Mouse (Mus musculus) neural tube, embryonic 13.5 days (tissue): ENCODE results near the gene Rxfp2. TPM values are rescaled to one million over a fixed set of nuclear protein-coding genes. Genes with fewer than 3 reads are reported as not detected.
A peak's percentile ranks its signal among the peaks of the same experiment; 100 is the strongest.

Experiments
- ATAC-seq: fragments of 200-750 bp; cut with Nextera tagmentation; 2 replicates; pipeline ENCODE4 v1.8.0; 2017; ENCODE audit warnings: low read depth, mild to moderate bottlenecking, moderate TSS enrichment, moderate library complexity
- H3K27ac ChIP-seq: fragments of 300-500 bp; sonication (generic); replicated peaks from 2 replicates; pipeline ENCODE4 v1.5.1; 2015; ENCODE audit warnings: moderate library complexity, mild to moderate bottlenecking, inconsistent platforms
- H3K27me3 ChIP-seq: fragments of 300-500 bp; sonication (generic); 2 replicates; pipeline ENCODE4 v1.6.1; 2015; ENCODE audit warnings: mild to moderate bottlenecking, inconsistent platforms
- H3K36me3 ChIP-seq: fragments of 300-500 bp; sonication (generic); 2 replicates; pipeline ENCODE4 v1.6.1; 2015; ENCODE audit warnings: mild to moderate bottlenecking, inconsistent platforms
- H3K4me1 ChIP-seq: fragments of 300-500 bp; sonication (generic); replicated peaks from 2 replicates; pipeline ENCODE4 v1.6.1; 2015; ENCODE audit warnings: inconsistent platforms
- H3K4me2 ChIP-seq: fragments of 300-500 bp; sonication (generic); 2 replicates; pipeline ENCODE4 v1.6.1; 2015; ENCODE audit warnings: inconsistent platforms, mild to moderate bottlenecking, moderate library complexity
- H3K4me3 ChIP-seq: fragments of 300-500 bp; sonication (generic); 2 replicates; pipeline ENCODE4 v1.5.1; 2015; ENCODE audit warnings: mild to moderate bottlenecking, inconsistent platforms
- H3K9ac ChIP-seq: fragments of 300-500 bp; sonication (generic); 2 replicates; pipeline ENCODE4 v1.6.1; 2015; ENCODE audit warnings: moderate library complexity, mild to moderate bottlenecking, inconsistent platforms
- H3K9me3 ChIP-seq: fragments of 300-500 bp; sonication (generic); 2 replicates; pipeline ENCODE4 v1.6.1; 2016; ENCODE audit warnings: inconsistent platforms
- WGBS: fragments of 180-500 bp; shearing (Covaris S2); methylation state at CpG from one replicate; pipeline ENCODE4 v1.1.7; 2015; 5-methylcytosine and 5-hydroxymethylcytosine counted together
- polyA plus RNA-seq: library from polyadenylated mRNA; unstranded; fragments of >200 nt; fragmentation: Nextera tagmentation; extraction: Ambion mirVana; gene quantifications from 2 replicates; pipeline ENCODE4 v1.2.1, GENCODE M21; 2015

Gene Rxfp2
- polyA plus RNA-seq, 1 experiment from 2014 or later: 0.64 TPM

GRCm38 (mm10) chr5:150044533-150044932 lies 26.1 kb downstream of the Rxfp2 start:
- H3K4me1 ChIP-seq: no peaks in the 10 kb centered on the region
- 73% methylated on average over 2 of the region's 2 CpGs for WGBS
- no peak overlapping the region for H3K9ac ChIP-seq
- H3K9me3 ChIP-seq: no peaks in the 10 kb centered on the region
- H3K27me3 ChIP-seq: no peaks in the 10 kb centered on the region
- H3K4me3 ChIP-seq: no peak overlapping the region
- H3K4me2 ChIP-seq: no peak overlapping the region
- no peak overlapping the region for H3K27ac ChIP-seq
- no peak for ATAC-seq
- no peaks in the 10 kb centered on the region for H3K36me3 ChIP-seq

- no peak overlapping the region for H3K27ac ChIP-seq
- ATAC-seq: no peak
- no peaks in the 10 kb centered on the region for H3K27me3 ChIP-seq
- H3K9ac ChIP-seq: no peak overlapping the region
- H3K4me3 ChIP-seq: no peak overlapping the region
- WGBS: 81% methylated on average over 15 of the region's 15 CpGs
- H3K36me3 ChIP-seq: no peaks in the 10 kb centered on the region
- H3K9me3 ChIP-seq: no peaks in the 10 kb centered on the region
- H3K4me1 ChIP-seq: no peaks in the 10 kb centered on the region
- H3K4me2 ChIP-seq: no peak overlapping the region
Observed at GRCm38 (mm10) chr5:150046438-150046837, 28.0 kb downstream of the Rxfp2 start.

- 57% methylated on average over 7 of the region's 7 CpGs for WGBS
- H3K4me1 ChIP-seq: no peaks in the 10 kb centered on the region
- no peaks in the 10 kb centered on the region for H3K36me3 ChIP-seq
- no peak overlapping the region for H3K27ac ChIP-seq
- ATAC-seq: no peak
- H3K9me3 ChIP-seq: no peaks in the 10 kb centered on the region
- H3K4me2 ChIP-seq: no peak overlapping the region
- H3K27me3 ChIP-seq: no peaks in the 10 kb centered on the region
- no peak overlapping the region for H3K9ac ChIP-seq
- H3K4me3 ChIP-seq: no peak overlapping the region
Observed at GRCm38 (mm10) chr5:150049946-150050345, 31.5 kb downstream of the Rxfp2 start.

- no peaks in the 10 kb centered on the region for H3K27me3 ChIP-seq
- no peak overlapping the region for H3K4me2 ChIP-seq
- ATAC-seq: no peak
- H3K36me3 ChIP-seq: no peaks in the 10 kb centered on the region
- no peaks in the 10 kb centered on the region for H3K9me3 ChIP-seq
- H3K4me3 ChIP-seq: no peak overlapping the region
- H3K9ac ChIP-seq: no peak overlapping the region
- no peak overlapping the region for H3K27ac ChIP-seq
- 53% methylated on average over 5 of the region's 5 CpGs for WGBS
- peaks cover 7% of the 10 kb centered on the region; the same call in 1 of the 2 replicates for H3K4me1 ChIP-seq
Observed at GRCm38 (mm10) chr5:150051828-150052227, 33.4 kb downstream of the Rxfp2 start.

- H3K4me2 ChIP-seq: no peak overlapping the region
- no peak overlapping the region for H3K4me3 ChIP-seq
- WGBS: 83% methylated on average over 4 of the region's 4 CpGs
- H3K9ac ChIP-seq: no peak overlapping the region
- no peak for ATAC-seq
- no peaks in the 10 kb centered on the region for H3K27me3 ChIP-seq
- H3K4me1 ChIP-seq: peaks cover 7% of the 10 kb centered on the region; the same call in 1 of the 2 replicates
- no peak overlapping the region for H3K27ac ChIP-seq
- H3K9me3 ChIP-seq: no peaks in the 10 kb centered on the region
- no peaks in the 10 kb centered on the region for H3K36me3 ChIP-seq
Observed at GRCm38 (mm10) chr5:150053294-150053693, 34.8 kb downstream of the Rxfp2 start.

- H3K9ac ChIP-seq: no peak overlapping the region
- H3K4me1 ChIP-seq: peaks cover 7% of the 10 kb centered on the region; the same call in 1 of the 2 replicates
- H3K4me3 ChIP-seq: no peak overlapping the region
- H3K4me2 ChIP-seq: no peak overlapping the region
- no peaks in the 10 kb centered on the region for H3K27me3 ChIP-seq
- no peak for ATAC-seq
- no peak overlapping the region for H3K27ac ChIP-seq
- H3K36me3 ChIP-seq: no peaks in the 10 kb centered on the region
- WGBS: 87% methylated on average over 7 of the region's 7 CpGs
- no peaks in the 10 kb centered on the region for H3K9me3 ChIP-seq
Observed at GRCm38 (mm10) chr5:150053956-150054355, 35.5 kb downstream of the Rxfp2 start.

GRCm38 (mm10) chr5:150055322-150055721 lies 36.8 kb downstream of the Rxfp2 start:
- H3K9me3 ChIP-seq: no peaks in the 10 kb centered on the region
- no peak overlapping the region for H3K4me3 ChIP-seq
- no peak overlapping the region for H3K27ac ChIP-seq
- no peak overlapping the region for H3K9ac ChIP-seq
- no peaks in the 10 kb centered on the region for H3K27me3 ChIP-seq
- peaks cover 7% of the 10 kb centered on the region; the same call in 1 of the 2 replicates for H3K4me1 ChIP-seq
- no peak overlapping the region for H3K4me2 ChIP-seq
- H3K36me3 ChIP-seq: no peaks in the 10 kb centered on the region
- 89% methylated on average over 1 of the region's 1 CpGs for WGBS
- no peak for ATAC-seq

GRCm38 (mm10) chr5:150056056-150056455 lies 37.6 kb downstream of the Rxfp2 start:
- Histone ChIP-seq H3K36me3 (no peaks in the 10 kb centered on the region), H3K4me2 (peak overlapping the region; percentile 11; the same call in 1 of the 2 replicates), H3K4me3 (no peak overlapping the region), H3K9ac (no peak overlapping the region), H3K27me3 (no peaks in the 10 kb centered on the region), H3K27ac (no peak overlapping the region), H3K4me1 (peaks cover 7% of the 10 kb centered on the region; the same call in 1 of the 2 replicates), H3K9me3 (0 out of 2 replicates have a peak, but pooled peaks cover 4% of the 10 kb centered on the region)
- ATAC-seq: no peak
- 57% methylated on average over 5 of the region's 5 CpGs for WGBS

GRCm38 (mm10) chr5:150058845-150059244 lies 40.4 kb downstream of the Rxfp2 start:
- H3K27ac ChIP-seq: no peak overlapping the region
- H3K4me2 ChIP-seq: no peak overlapping the region
- WGBS: 87% methylated on average over 5 of the region's 5 CpGs
- H3K36me3 ChIP-seq: no peaks in the 10 kb centered on the region
- H3K9me3 ChIP-seq: 0 out of 2 replicates have a peak, but pooled peaks cover 6% of the 10 kb centered on the region
- no peak overlapping the region for H3K4me3 ChIP-seq
- no peaks in the 10 kb centered on the region for H3K27me3 ChIP-seq
- no peak overlapping the region for H3K9ac ChIP-seq
- no peak for ATAC-seq
- H3K4me1 ChIP-seq: peaks cover 7% of the 10 kb centered on the region; the same call in 1 of the 2 replicates

- Histone ChIP-seq H3K4me2 (no peak overlapping the region), H3K27ac (no peak overlapping the region), H3K9ac (no peak overlapping the region), H3K36me3 (no peaks in the 10 kb centered on the region), H3K9me3 (0 out of 2 replicates have a peak, but pooled peaks cover 6% of the 10 kb centered on the region), H3K27me3 (no peaks in the 10 kb centered on the region), H3K4me1 (peaks cover 10% of the 10 kb centered on the region), H3K4me3 (no peak overlapping the region)
- ATAC-seq: no peak
- WGBS: 93% methylated on average over 9 of the region's 9 CpGs
Observed at GRCm38 (mm10) chr5:150059466-150059865, 41.0 kb downstream of the Rxfp2 start.

- 86% methylated on average over 9 of the region's 9 CpGs for WGBS
- Histone ChIP-seq H3K9me3 (0 out of 2 replicates have a peak, but pooled peaks cover 6% of the 10 kb centered on the region), H3K27ac (no peak overlapping the region), H3K4me3 (no peak overlapping the region), H3K4me1 (peaks cover 11% of the 10 kb centered on the region), H3K4me2 (no peak overlapping the region), H3K27me3 (no peaks in the 10 kb centered on the region; the same call in 1 of the 2 replicates), H3K36me3 (no peaks in the 10 kb centered on the region), H3K9ac (no peak overlapping the region)
- no peak for ATAC-seq
Observed at GRCm38 (mm10) chr5:150061086-150061485, 42.6 kb downstream of the Rxfp2 start.

- Histone ChIP-seq H3K27ac (no peak overlapping the region), H3K9ac (no peak overlapping the region), H3K4me1 (peaks cover 6% of the 10 kb centered on the region), H3K4me2 (no peak overlapping the region), H3K9me3 (0 out of 2 replicates have a peak, but pooled peaks cover 6% of the 10 kb centered on the region), H3K36me3 (no peaks in the 10 kb centered on the region), H3K4me3 (no peak overlapping the region), H3K27me3 (no peaks in the 10 kb centered on the region; the same call in 1 of the 2 replicates)
- ATAC-seq: no peak
- WGBS: 50% methylated on average over 10 of the region's 10 CpGs
Observed at GRCm38 (mm10) chr5:150064286-150064685, 45.8 kb downstream of the Rxfp2 start.

- 17% methylated on average over 10 of the region's 10 CpGs for WGBS
- H3K4me3 ChIP-seq: no peak overlapping the region
- H3K9me3 ChIP-seq: no peaks in the 10 kb centered on the region
- no peaks in the 10 kb centered on the region; the same call in 1 of the 2 replicates for H3K27me3 ChIP-seq
- H3K27ac ChIP-seq: no peak overlapping the region
- H3K4me1 ChIP-seq: peaks cover 4% of the 10 kb centered on the region; the same call in 1 of the 2 replicates
- H3K4me2 ChIP-seq: peak overlapping the region; percentile 38
- no peak overlapping the region for H3K9ac ChIP-seq
- ATAC-seq: no peak; the same call in 1 of the 2 replicates
- no peaks in the 10 kb centered on the region for H3K36me3 ChIP-seq
Observed at GRCm38 (mm10) chr5:150070086-150070485, 51.6 kb downstream of the Rxfp2 start.
